Mouse (Mus musculus) lung, adult 2 months (tissue): ENCODE results near the gene Dhh.

Source experiments
- CTCF ChIP-seq: fragments of 200-500 bp; IDR thresholded peaks from 2 replicates; pipeline ENCODE4 v1.5.1; 2011; ENCODE audit warnings: mild to moderate bottlenecking, low read length, control low read depth; ENCODE audit not compliant: insufficient read depth
- POLR2A ChIP-seq: fragments of 200-500 bp; IDR thresholded peaks from 2 replicates; pipeline ENCODE4 v1.6.1; 2011; ENCODE audit warnings: low read depth, mild to moderate bottlenecking, control low read depth, low read length, borderline replicate concordance; ENCODE audit errors: extremely low read depth

GRCm38 (mm10) chr15:98924682-98925081 is 26.3 kb upstream of the Dhh start:
- TF ChIP-seq CTCF (no peak), POLR2A (no peak)
